Mouse (Mus musculus) liver, adult 2 months (tissue): Measurements from ENCODE around the gene Gm20388. TPM values are rescaled to one million over a fixed set of nuclear protein-coding genes. Genes with fewer than 3 reads are reported as not detected.

Experiments
- DNase-seq: peaks from one replicate; pipeline ENCODE4 v3.0.0-alpha.2; 2011; ENCODE audit warnings: low read depth, low spot score; ENCODE audit errors: extremely low read depth
- H3K27ac ChIP-seq: fragments of 200-500 bp; replicated peaks from 2 replicates; pipeline ENCODE4 v1.5.1; 2012; ENCODE audit warnings: low read depth, mild to moderate bottlenecking, control low read depth, inconsistent platforms, low read length; ENCODE audit not compliant: insufficient read depth
- H3K27me3 ChIP-seq: fragments of 200-500 bp; 2 replicates; pipeline ENCODE4 v1.6.1; 2012; ENCODE audit warnings: mild to moderate bottlenecking, moderate library complexity, low read length, inconsistent platforms; ENCODE audit not compliant: control insufficient read depth, insufficient read depth
- H3K36me3 ChIP-seq: fragments of 200-500 bp; 2 replicates; pipeline ENCODE4 v1.6.1; 2012; ENCODE audit warnings: low read length, inconsistent platforms; ENCODE audit not compliant: control insufficient read depth, insufficient read depth
- H3K4me1 ChIP-seq: fragments of 200-500 bp; 2 replicates; pipeline ENCODE4 v1.6.1; 2011; ENCODE audit warnings: low read length; ENCODE audit not compliant: control insufficient read depth, insufficient read depth
- H3K4me3 ChIP-seq: fragments of 200-500 bp; 2 replicates; pipeline ENCODE4 v1.5.1; 2011; ENCODE audit warnings: low read depth, mild to moderate bottlenecking, control low read depth, low read length, moderate library complexity; ENCODE audit not compliant: insufficient read depth
- H3K79me2 ChIP-seq: fragments of 200-500 bp; 2 replicates; pipeline ENCODE4 v1.6.1; 2012; ENCODE audit warnings: inconsistent platforms, mild to moderate bottlenecking, low read length, moderate library complexity; ENCODE audit not compliant: control insufficient read depth, insufficient read depth
- H3K9ac ChIP-seq: fragments of 200-500 bp; 2 replicates; pipeline ENCODE4 v1.6.1; 2012; ENCODE audit warnings: low read depth, mild to moderate bottlenecking, control low read depth, inconsistent platforms, low read length
- CTCF ChIP-seq: fragments of 200-500 bp; IDR thresholded peaks from 2 replicates; pipeline ENCODE4 v1.5.1; 2011; ENCODE audit warnings: low read depth, low read length, control low read depth
- POLR2A ChIP-seq: fragments of 200-500 bp; IDR thresholded peaks from 2 replicates; pipeline ENCODE4 v1.6.1; 2011; ENCODE audit warnings: low read length, control low read depth; ENCODE audit not compliant: insufficient read depth; ENCODE audit errors: extremely low read depth
- WGBS: fragments of 180-500 bp; shearing (Covaris S2); methylation state at CpG from one replicate; pipeline ENCODE4 v1.1.7; 2018; 5-methylcytosine and 5-hydroxymethylcytosine counted together
- polyA plus RNA-seq: library from polyadenylated mRNA; depleted of rRNA; stranded (reverse); fragments of >200 nt; gene quantifications from 2 replicates; pipeline ENCODE4 v1.2.3, GENCODE M21; 2012
- total RNA-seq: library from RNA; depleted of rRNA; stranded (reverse); fragments of >200 nt; gene quantifications from 2 replicates; pipeline ENCODE4 v1.2.3, GENCODE M21; 2014

Gene Gm20388
- total and polyA plus RNA-seq, 2 experiments, result 6.4 to 19.9 TPM

- no peak for TF ChIP-seq CTCF
- no peak for TF ChIP-seq POLR2A
- Histone ChIP-seq H3K79me2 (no peaks in the 10 kb centered on the region), H3K27ac (no peak overlapping the region), H3K4me3 (no peak overlapping the region), H3K27me3 (no peaks in the 10 kb centered on the region), H3K36me3 (no peaks in the 10 kb centered on the region), H3K9ac (no peak overlapping the region), H3K4me1 (no peaks in the 10 kb centered on the region)
- WGBS, result 75% methylated on average over 9 of the region's 9 CpGs
- no peak for DNase-seq
These were observed 2961.0 kb downstream of the Gm20388 start for GRCm38 (mm10) chr8:122871663-122872062.

GRCm38 (mm10) chr8:122873171-122873570 lies 2962.5 kb downstream of the Gm20388 start:
- WGBS, result 58% methylated on average over 6 of the region's 6 CpGs
- H3K36me3 ChIP-seq, result no peaks in the 10 kb centered on the region
- no peak for TF ChIP-seq POLR2A
- no peak for TF ChIP-seq CTCF
- no peaks in the 10 kb centered on the region for H3K27me3 ChIP-seq
- H3K79me2 ChIP-seq, result no peaks in the 10 kb centered on the region
- no peak overlapping the region for H3K27ac ChIP-seq
- H3K4me1 ChIP-seq, result no peaks in the 10 kb centered on the region
- no peak overlapping the region for H3K9ac ChIP-seq
- DNase-seq, result no peak
- no peak overlapping the region for H3K4me3 ChIP-seq

DNA sequence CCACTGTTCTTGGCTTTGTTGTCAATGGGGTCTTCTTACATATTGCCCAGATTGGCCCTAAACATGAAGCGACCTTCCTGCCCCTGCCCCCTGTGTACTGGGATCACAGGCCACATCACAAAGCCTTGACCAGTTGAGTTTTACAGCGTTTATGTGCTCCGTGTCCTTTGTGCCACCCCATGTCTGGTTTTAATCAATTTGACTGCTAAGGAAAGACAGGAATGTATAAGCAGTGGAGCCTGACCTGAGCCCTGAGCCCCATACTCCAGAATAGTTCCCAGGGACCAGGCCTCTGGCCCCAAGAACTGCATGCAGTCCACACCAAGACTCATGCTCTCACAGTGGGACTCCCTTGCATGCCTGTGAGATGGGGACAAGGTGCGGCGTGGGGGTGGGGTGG lies 2964.5 kb downstream of the Gm20388 start:
- no peaks in the 10 kb centered on the region for H3K4me1 ChIP-seq
- no peak overlapping the region for H3K9ac ChIP-seq
- H3K36me3 ChIP-seq, result no peaks in the 10 kb centered on the region
- TF ChIP-seq POLR2A, result no peak
- TF ChIP-seq CTCF, result no peak
- no peak overlapping the region for H3K4me3 ChIP-seq
- WGBS, result 88% methylated on average over 5 of the region's 5 CpGs
- no peaks in the 10 kb centered on the region for H3K79me2 ChIP-seq
- H3K27me3 ChIP-seq, result no peaks in the 10 kb centered on the region
- no peak for DNase-seq
- H3K27ac ChIP-seq, result no peak overlapping the region

DNA sequence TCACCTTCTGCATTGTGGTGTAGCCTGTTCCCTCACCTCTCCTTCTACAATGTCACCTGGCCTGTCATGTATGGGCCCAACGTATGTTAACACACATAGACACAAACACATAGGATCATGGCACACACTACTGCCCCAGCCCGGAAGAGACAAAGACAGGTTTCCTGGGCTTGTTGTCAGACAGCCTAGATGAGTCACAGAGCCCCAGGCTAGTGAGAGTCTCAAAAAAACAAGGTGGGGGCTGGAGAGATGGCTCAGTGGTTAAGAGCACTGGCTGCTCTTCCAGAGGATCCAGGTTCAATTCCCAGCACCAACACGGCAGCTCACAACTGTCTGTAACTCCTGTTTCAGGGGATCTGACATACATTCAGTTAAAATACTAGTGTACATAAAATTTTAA lies 2967.6 kb downstream of the Gm20388 start:
- no peak overlapping the region for H3K4me3 ChIP-seq
- no peak for TF ChIP-seq CTCF
- no peak for TF ChIP-seq POLR2A
- H3K4me1 ChIP-seq, result no peaks in the 10 kb centered on the region
- H3K79me2 ChIP-seq, result no peaks in the 10 kb centered on the region
- DNase-seq, result no peak
- no peak overlapping the region for H3K9ac ChIP-seq
- no peaks in the 10 kb centered on the region for H3K27me3 ChIP-seq
- WGBS, result 92% methylated on average over 3 of the region's 3 CpGs
- H3K36me3 ChIP-seq, result peaks cover 4% of the 10 kb centered on the region; the same call in 1 of the 2 replicates
- H3K27ac ChIP-seq, result no peak overlapping the region

DNA sequence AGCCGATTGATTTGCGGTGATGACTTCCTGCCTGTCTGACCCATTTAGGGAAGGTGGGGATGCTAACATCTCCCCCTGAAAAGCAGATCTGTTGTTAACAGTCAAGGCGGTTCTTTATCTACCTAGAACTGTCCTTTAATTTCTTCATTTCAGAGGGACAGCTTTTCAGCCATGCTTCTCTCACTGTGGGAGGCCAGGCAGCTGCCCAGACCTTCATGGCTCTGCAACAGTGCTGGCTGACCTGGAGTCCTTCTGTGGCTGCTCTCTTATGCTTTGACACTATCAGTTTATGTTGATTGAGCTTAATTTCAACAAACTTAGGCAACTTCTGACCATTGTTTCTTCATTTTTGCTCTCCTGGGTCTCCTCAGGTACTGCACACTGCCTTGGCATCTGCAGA lies 2969.7 kb downstream of the Gm20388 start:
- Histone ChIP-seq H3K9ac (no peak overlapping the region), H3K4me3 (no peak overlapping the region), H3K4me1 (no peaks in the 10 kb centered on the region), H3K79me2 (no peaks in the 10 kb centered on the region), H3K36me3 (peaks cover 13% of the 10 kb centered on the region), H3K27ac (no peak overlapping the region), H3K27me3 (no peaks in the 10 kb centered on the region)
- no peak for DNase-seq
- TF ChIP-seq CTCF (no peak), POLR2A (no peak)
- WGBS, result 63% methylated on average over 3 of the region's 3 CpGs

GRCm38 (mm10) chr8:122883671-122884070 lies 2973.0 kb downstream of the Gm20388 start:
- TF ChIP-seq POLR2A, result no peak
- TF ChIP-seq CTCF, result no peak
- H3K9ac ChIP-seq, result no peak overlapping the region
- H3K27me3 ChIP-seq, result no peaks in the 10 kb centered on the region
- H3K4me1 ChIP-seq, result no peaks in the 10 kb centered on the region
- no peak overlapping the region for H3K4me3 ChIP-seq
- H3K27ac ChIP-seq, result no peak overlapping the region
- H3K79me2 ChIP-seq, result no peaks in the 10 kb centered on the region
- DNase-seq, result no peak
- WGBS, result 91% methylated on average over 10 of the region's 10 CpGs
- H3K36me3 ChIP-seq, result peaks cover 34% of the 10 kb centered on the region
